Comparison of ENCODE assay signal across 28 mouse cellular contexts in the genomic region with DNA sequence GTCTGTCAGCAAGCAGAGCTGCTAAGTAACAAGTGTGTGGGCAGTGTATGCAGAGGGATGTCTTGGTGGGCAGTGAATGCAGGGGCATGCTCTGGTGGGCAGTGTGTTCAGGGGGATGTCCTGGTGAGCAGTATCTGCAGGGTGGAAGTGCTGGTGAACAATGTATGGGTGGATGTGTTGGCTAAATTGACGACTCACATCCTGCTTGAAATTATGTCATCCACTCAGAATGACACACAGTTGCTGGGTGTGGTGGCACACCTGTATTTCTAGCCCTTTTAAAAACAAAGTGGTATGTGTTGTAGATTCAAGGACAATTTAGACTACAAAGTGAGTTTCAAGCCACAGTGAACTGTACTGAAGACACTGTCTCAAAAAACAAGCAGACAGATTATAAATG.
"Had no signal": no experiment of that assay in that cellular context is flagged by ENCODE, and none has a peak within 500 bp of the region (broad histone marks: within the 10 kb centered on the region; RNA-seq: fewer than 3 reads in every experiment).

No protein-coding gene starts in this region.

- H3K9me3 ChIP-seq: heart, embryonic 13.5 days; heart, embryonic 15.5 days; hindbrain, embryonic 10.5 days; hindbrain, embryonic 12.5 days; kidney, embryonic 15.5 days; limb, embryonic 10.5 days; limb, embryonic 12.5 days; liver, embryonic 13.5 days had no signal

- H3K4me3 ChIP-seq: gastrocnemius, adult 2 months; heart, adult 2 months; heart, embryonic 13.5 days; heart, embryonic 15.5 days; hindbrain, embryonic 10.5 days; hindbrain, embryonic 12.5 days; kidney, embryonic 15.5 days; limb, embryonic 10.5 days; limb, embryonic 12.5 days; liver, embryonic 13.5 days had no signal

- H3K4me2 ChIP-seq: heart, embryonic 11.5 days; heart, embryonic 13.5 days; heart, embryonic 15.5 days; hindbrain, embryonic 12.5 days; hindbrain, embryonic 14.5 days; kidney, embryonic 15.5 days; limb, embryonic 12.5 days; liver, embryonic 11.5 days; liver, embryonic 13.5 days had no signal

- H3K27ac ChIP-seq: gastrocnemius, adult 2 months; heart, adult 2 months; heart, embryonic 13.5 days; heart, embryonic 15.5 days; hindbrain, embryonic 10.5 days; hindbrain, embryonic 12.5 days; hindbrain, embryonic 14.5 days; hindbrain, postnatal 0 days; kidney, embryonic 15.5 days; kidney, postnatal 0 days; limb, embryonic 10.5 days; limb, embryonic 12.5 days; liver, embryonic 13.5 days had no signal

- H3K9ac ChIP-seq: heart, embryonic 13.5 days; heart, embryonic 15.5 days; hindbrain, embryonic 12.5 days; hindbrain, embryonic 14.5 days; kidney, embryonic 15.5 days; limb, embryonic 12.5 days; liver, embryonic 13.5 days had no signal

- DNase-seq: gastrocnemius, adult 2 months; gastrocnemius, postnatal 10 days; gastrocnemius, postnatal 25 days; heart, adult 2 months; heart, postnatal 14 days; heart, postnatal 4 days; kidney, adult 11 months; kidney, adult 2 months; kidney, adult 9 months; kidney, postnatal 14 days; kidney, postnatal 36 days; layer of hippocampus, adult 9-11 months; layer of hippocampus, postnatal 36 days; liver; liver, embryonic 13.5 days had no signal

- H3K4me1 ChIP-seq: kidney, embryonic 15.5 days; liver, embryonic 13.5 days had no signal

- ATAC-seq: hindbrain, postnatal 0 days; intestine, embryonic 16.5 days had no signal

- H3K27me3 ChIP-seq: heart, embryonic 13.5 days; heart, embryonic 15.5 days; hindbrain, embryonic 12.5 days; kidney, embryonic 15.5 days; limb, embryonic 12.5 days; liver, embryonic 13.5 days had no signal
